Mouse (Mus musculus): ENCODE measurements around the gene Zscan10.

Zscan10 gene

DNA sequence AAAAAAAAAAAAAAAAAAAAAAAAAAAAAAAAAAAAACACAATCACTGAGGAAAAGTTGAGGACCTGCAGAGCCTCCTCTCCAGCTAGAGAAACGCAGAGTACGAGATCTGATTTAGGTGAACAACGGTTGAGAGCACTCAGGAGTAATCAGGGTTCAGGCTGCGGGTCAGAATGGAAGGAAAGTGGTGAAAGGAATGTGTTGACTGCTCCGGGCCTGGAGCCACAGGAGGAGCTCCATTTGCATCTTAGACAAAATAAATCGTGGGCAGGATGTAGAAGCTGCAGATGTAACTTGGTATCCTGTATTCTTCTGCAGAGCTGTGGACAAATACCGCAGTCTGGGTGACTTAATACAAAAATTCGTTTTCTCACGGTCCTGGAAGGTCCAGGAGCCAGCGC, 45.2 kb downstream of the Zscan10 start:
- CTCF ChIA-PET = no interaction called here

DNA sequence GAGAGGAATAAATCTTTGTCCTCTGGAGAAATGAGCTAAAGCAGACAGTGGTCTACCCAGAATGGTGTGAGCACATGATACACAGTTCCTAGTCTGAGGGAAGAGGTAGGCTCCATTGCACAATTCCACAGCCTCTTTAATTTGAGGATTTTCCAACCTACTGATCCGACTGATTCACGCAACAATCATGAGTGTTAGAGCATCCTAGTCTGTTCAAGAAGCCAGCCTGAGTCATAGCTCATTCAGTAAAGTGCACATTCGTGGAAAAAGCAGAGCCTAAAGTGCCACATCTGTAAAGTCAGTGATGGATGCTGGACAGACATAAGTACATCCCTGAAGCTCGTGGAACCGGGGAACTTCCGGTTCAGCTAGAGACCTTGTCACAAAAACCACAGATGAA, 50.7 kb downstream of the Zscan10 start:
- CTCF ChIA-PET = no interaction called here

DNA sequence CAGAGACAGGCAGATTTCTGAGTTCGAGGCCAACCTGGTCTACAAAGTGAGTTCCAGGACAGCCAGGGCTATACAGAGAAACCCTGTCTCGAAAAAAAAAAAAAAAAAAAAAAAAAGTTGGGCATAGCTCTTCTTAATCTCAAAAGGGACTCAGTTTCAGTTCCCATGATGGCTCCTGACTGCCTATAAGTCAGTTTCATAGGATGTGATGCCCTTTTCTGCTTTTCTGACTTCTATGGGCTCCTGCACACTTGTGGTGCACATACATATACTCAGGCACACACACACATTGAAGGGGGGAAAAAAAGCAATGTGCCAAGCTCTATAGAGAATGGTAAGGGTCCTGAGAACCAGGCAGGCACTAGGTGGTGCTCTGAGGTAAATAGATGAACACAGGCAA, 52.7 kb downstream of the Zscan10 start:
- CTCF ChIA-PET = no interaction called here

DNA sequence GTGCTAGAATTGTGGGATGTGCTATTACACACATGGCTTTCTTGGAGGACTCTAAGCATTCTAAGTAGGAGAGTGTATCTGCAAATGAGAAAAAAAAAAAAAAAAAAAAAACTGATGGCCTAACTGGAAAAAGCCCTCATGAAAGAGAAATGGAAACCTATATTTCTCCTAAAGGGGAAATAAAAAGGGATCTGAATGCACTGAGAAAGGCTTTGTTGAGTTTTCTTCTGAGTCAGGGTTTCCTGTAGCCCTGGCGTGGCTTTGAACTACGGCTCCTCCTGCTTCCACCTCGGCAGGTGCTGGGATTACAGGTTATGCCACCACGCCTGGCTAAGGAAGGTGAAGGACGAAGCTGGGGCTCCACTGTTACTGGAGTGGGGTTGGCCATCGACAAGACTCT, 53.3 kb downstream of the Zscan10 start:
- CTCF ChIA-PET = no interaction called here

DNA sequence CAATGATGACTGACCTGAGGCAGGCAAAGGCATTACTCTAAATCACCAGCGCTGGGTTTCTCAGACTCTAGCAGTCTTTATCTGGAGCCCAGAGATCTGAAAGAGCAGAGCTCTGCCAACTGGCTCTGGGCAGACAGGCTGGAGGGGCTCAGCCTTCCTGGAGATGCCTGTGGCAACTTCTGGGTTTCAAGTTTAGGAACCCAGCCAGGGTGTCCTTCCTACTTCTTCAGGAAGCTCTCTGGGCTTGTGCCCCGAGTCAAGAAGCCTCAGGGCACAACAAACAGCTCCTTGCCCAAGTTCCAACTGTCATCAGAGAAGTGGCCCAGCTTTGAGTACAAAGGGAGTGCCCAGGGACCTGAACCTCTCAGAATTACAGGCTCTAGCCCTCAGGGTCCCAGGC, 53.8 kb downstream of the Zscan10 start:
- CTCF ChIA-PET = no interaction called here

DNA sequence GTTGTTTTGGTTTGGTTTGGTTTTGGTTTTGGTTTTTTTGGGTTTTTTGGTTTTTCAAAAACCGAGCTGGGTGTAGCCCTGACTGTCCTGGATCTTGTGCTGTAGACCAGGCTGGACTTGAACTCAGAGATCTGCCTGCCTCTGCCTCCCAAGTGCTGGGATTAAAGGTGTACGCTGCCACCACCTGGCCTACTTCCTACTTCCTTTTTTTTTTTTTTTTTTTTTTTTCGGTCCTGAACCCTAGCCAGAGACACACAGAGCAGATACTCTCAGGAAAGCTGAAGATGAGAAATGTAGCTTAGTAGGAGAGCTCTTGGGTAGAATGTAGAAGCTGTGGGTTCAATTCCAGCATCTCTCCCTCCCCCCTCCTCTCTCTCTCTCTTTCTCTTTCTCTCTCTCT, 57.8 kb downstream of the Zscan10 start:
- CTCF ChIA-PET = interaction anchor here (0.7 kb wide), 4 partner anchors 9 to 449 kb away, joined by 4 to 13 read pairs (median 6); no protein-coding TSS in a partner anchor

DNA sequence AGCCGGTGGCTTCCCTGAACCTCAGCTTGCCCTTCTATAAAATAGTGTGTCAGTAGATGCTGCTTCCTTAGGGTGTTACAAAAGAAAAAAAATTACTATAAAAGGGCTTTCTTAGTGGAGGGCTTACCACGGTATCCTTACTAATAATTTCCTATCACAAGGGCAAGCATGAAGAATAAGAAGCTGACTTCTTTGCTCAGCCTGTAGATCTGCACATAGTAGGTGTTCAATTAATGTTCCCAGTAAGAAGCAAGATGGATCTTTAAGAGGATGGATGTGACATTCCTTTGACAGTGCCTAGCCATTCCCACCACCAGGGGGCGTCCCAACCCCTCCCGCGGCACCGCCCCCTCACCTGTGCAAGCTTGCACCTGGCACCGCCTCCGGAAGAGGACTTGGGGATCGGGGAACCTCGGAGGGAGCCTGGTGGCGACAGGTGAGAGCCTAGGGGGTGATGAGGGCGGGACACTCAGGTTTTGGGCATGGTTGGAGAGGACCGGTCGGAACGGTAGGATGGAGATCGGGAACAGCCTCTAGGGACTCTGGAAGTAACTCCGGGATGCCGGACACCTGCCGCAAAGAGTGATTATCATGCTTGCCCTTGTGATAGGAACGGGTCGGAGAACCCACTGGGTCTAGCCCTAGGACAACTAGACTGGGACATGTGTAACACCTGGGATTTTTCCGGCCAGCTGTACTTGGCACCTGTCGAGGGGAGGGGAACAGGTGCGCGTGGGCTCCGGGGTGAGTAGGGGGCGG, 59.6 kb downstream of the Zscan10 start, which contains the start of gene Bicdl2:
Bicdl2 (plus strand) TSS at position 390 of the 759 bp plus-strand sequence.
- CTCF ChIA-PET = interaction anchor here (0.9 to 1.4 kb wide), 2 partner anchors 9 to 40 kb away, joined by 3 to 5 read pairs; no protein-coding TSS in a partner anchor

Data from spleen, embryonic (tissue).